Mouse (Mus musculus) forebrain, postnatal 0 days (tissue): Measurements from ENCODE around the gene Olfr463. TPM values are rescaled to one million over a fixed set of nuclear protein-coding genes. Genes with fewer than 3 reads are reported as not detected.
"Not testable (repeated sequence)": the region's sequence is repeated elsewhere in the genome, so short reads cannot be mapped to it uniquely, and the experiment has no call there.

Experiments used
- ATAC-seq: fragments of 200-750 bp; cut with Nextera tagmentation; 2 replicates; pipeline ENCODE4 v1.8.0; 2017; ENCODE audit warnings: mild to moderate bottlenecking, moderate library complexity
- DNase-seq: peaks from one replicate; pipeline ENCODE4 v3.0.0-alpha.2; 2015
- H3K27ac ChIP-seq: fragments of 300-500 bp; sonication (generic); 2 replicates; pipeline ENCODE4 v1.5.1; 2014; ENCODE audit warnings: low read depth, mild to moderate bottlenecking, antibody characterized with exemption, low read length, moderate library complexity, mixed read lengths
- H3K27me3 ChIP-seq: fragments of 300-500 bp; sonication (generic); 2 replicates; pipeline ENCODE4 v1.6.1; 2014; ENCODE audit warnings: mild to moderate bottlenecking, low read length, mixed read lengths; ENCODE audit not compliant: insufficient read depth
- H3K36me3 ChIP-seq: fragments of 300-500 bp; sonication (generic); 2 replicates; pipeline ENCODE4 v1.6.1; 2014; ENCODE audit warnings: mild to moderate bottlenecking, moderate library complexity; ENCODE audit not compliant: insufficient read depth
- H3K4me1 ChIP-seq: fragments of 300-500 bp; sonication (generic); 2 replicates; pipeline ENCODE4 v1.6.1; 2014; ENCODE audit warnings: antibody characterized with exemption; ENCODE audit not compliant: insufficient read depth
- H3K4me2 ChIP-seq: fragments of 300-500 bp; sonication (generic); 2 replicates; pipeline ENCODE4 v1.6.1; 2014; ENCODE audit warnings: low read depth, mild to moderate bottlenecking, moderate library complexity
- H3K4me3 ChIP-seq: fragments of 300-500 bp; sonication (generic); 2 replicates; pipeline ENCODE4 v1.5.1; 2014; ENCODE audit warnings: low read depth, low read length, mixed read lengths
- H3K9ac ChIP-seq: fragments of 300-500 bp; sonication (generic); 2 replicates; pipeline ENCODE4 v1.6.1; 2014; ENCODE audit warnings: mild to moderate bottlenecking
- H3K9me3 ChIP-seq: fragments of 300-500 bp; sonication (generic); 2 replicates; pipeline ENCODE4 v1.6.1; 2016; ENCODE audit warnings: low read length
- CTCF ChIP-seq: sonication (generic); IDR thresholded peaks from 2 replicates; pipeline ENCODE4 v1.5.1; 2016; ENCODE audit warnings: antibody characterized with exemption, control low read depth, low read depth
- WGBS: fragments of 180-500 bp; shearing (Covaris S2); extraction: QIAGEN DNeasy Blood & Tissue Kit; methylation state at CpG from one replicate; pipeline ENCODE4 v1.1.7; 2014; 5-methylcytosine and 5-hydroxymethylcytosine counted together
- polyA plus RNA-seq: library from polyadenylated mRNA; unstranded; fragments of >200 nt; fragmentation: Nextera tagmentation; extraction: Ambion mirVana; gene quantifications from 2 replicates; pipeline ENCODE4 v1.2.1, GENCODE M21; 2015
- total RNA-seq: library from RNA; depleted of rRNA; stranded (reverse); fragments of >200 nt; gene quantifications from 2 replicates; pipeline ENCODE4 v1.2.3, GENCODE M21; 2014

Gene Olfr463
- total and polyA plus RNA-seq, 2 experiments from 2014 or later, result not detected

GRCm38 (mm10) chr11:87870096-87870495 lies 27.1 kb downstream of the Olfr463 start:
- Histone ChIP-seq H3K27me3 (no peaks in the 10 kb centered on the region), H3K4me1 (no peaks in the 10 kb centered on the region), H3K36me3 (no peaks in the 10 kb centered on the region), H3K4me3 (no peak overlapping the region), H3K9me3 (no peaks in the 10 kb centered on the region), H3K9ac (no peak overlapping the region), H3K27ac (no peak overlapping the region), H3K4me2 (no peak overlapping the region)
- ATAC-seq, result no peak
- no peak for DNase-seq
- WGBS, result 72% methylated on average over 2 of the region's 2 CpGs
- no peak for TF ChIP-seq CTCF

GRCm38 (mm10) chr11:87866891-87867290 lies 30.3 kb downstream of the Olfr463 start:
- H3K4me1 ChIP-seq, ATAC-seq, H3K4me2 ChIP-seq, H3K9ac ChIP-seq, H3K27ac ChIP-seq, DNase-seq, H3K36me3 ChIP-seq, H3K9me3 ChIP-seq, H3K27me3 ChIP-seq, H3K4me3 ChIP-seq: not testable (repeated sequence)
- 0 out of 2 replicates have a peak, but pooled peaks have one; percentile 5 for TF ChIP-seq CTCF
- 80% methylated on average over 1 of the region's 2 CpGs for WGBS

GRCm38 (mm10) chr11:87862805-87863204 lies 34.4 kb downstream of the Olfr463 start:
- no peak for ATAC-seq
- Histone ChIP-seq H3K9ac (no peak overlapping the region), H3K4me3 (no peak overlapping the region), H3K4me2 (no peak overlapping the region), H3K4me1 (no peaks in the 10 kb centered on the region), H3K27ac (no peak overlapping the region), H3K27me3 (no peaks in the 10 kb centered on the region), H3K36me3 (peaks cover 9% of the 10 kb centered on the region; the same call in 1 of the 2 replicates), H3K9me3 (no peaks in the 10 kb centered on the region)
- 93% methylated on average over 13 of the region's 13 CpGs for WGBS
- no peak for TF ChIP-seq CTCF
- DNase-seq, result no peak

GRCm38 (mm10) chr11:87860426-87860825 lies 36.8 kb downstream of the Olfr463 start:
- no peak overlapping the region for H3K27ac ChIP-seq
- TF ChIP-seq CTCF, result no peak
- no peaks in the 10 kb centered on the region for H3K9me3 ChIP-seq
- peaks cover 13% of the 10 kb centered on the region for H3K36me3 ChIP-seq
- no peaks in the 10 kb centered on the region for H3K4me1 ChIP-seq
- no peak for DNase-seq
- no peak overlapping the region for H3K4me3 ChIP-seq
- H3K9ac ChIP-seq, result no peak overlapping the region
- no peak overlapping the region for H3K4me2 ChIP-seq
- no peak for ATAC-seq
- 78% methylated on average over 9 of the region's 9 CpGs for WGBS
- H3K27me3 ChIP-seq, result no peaks in the 10 kb centered on the region

GRCm38 (mm10) chr11:87859273-87859672 lies 37.9 kb downstream of the Olfr463 start:
- DNase-seq, result no peak
- no peaks in the 10 kb centered on the region for H3K9me3 ChIP-seq
- no peak overlapping the region for H3K27ac ChIP-seq
- no peaks in the 10 kb centered on the region for H3K27me3 ChIP-seq
- no peak overlapping the region for H3K9ac ChIP-seq
- no peak overlapping the region for H3K4me2 ChIP-seq
- H3K4me3 ChIP-seq, result no peak overlapping the region
- H3K36me3 ChIP-seq, result peaks cover 13% of the 10 kb centered on the region
- no peak for TF ChIP-seq CTCF
- ATAC-seq, result no peak
- no peaks in the 10 kb centered on the region for H3K4me1 ChIP-seq
- WGBS, result 93% methylated on average over 11 of the region's 11 CpGs

GRCm38 (mm10) chr11:87854550-87854949 lies 42.6 kb downstream of the Olfr463 start:
- 88% methylated on average over 7 of the region's 7 CpGs for WGBS
- DNase-seq (no peak), ATAC-seq (no peak)
- Histone ChIP-seq H3K4me1 (peaks cover 9% of the 10 kb centered on the region; the same call in 1 of the 2 replicates), H3K4me2 (no peak overlapping the region), H3K27me3 (no peaks in the 10 kb centered on the region), H3K27ac (no peak overlapping the region), H3K9me3 (no peaks in the 10 kb centered on the region), H3K4me3 (no peak overlapping the region), H3K9ac (no peak overlapping the region), H3K36me3 (peaks cover 8% of the 10 kb centered on the region)
- TF ChIP-seq CTCF, result no peak

GRCm38 (mm10) chr11:87853597-87853954 lies 43.6 kb downstream of the Olfr463 start:
- DNase-seq (peak; percentile 63), ATAC-seq (peak; percentile 65)
- H3K36me3 ChIP-seq, result peaks cover 8% of the 10 kb centered on the region
- peak overlapping the region; percentile 59 for H3K9ac ChIP-seq
- no peak for TF ChIP-seq CTCF
- WGBS, result 26% methylated on average over 8 of the region's 8 CpGs
- H3K27me3 ChIP-seq, result no peaks in the 10 kb centered on the region
- peak overlapping the region; percentile 63 for H3K4me2 ChIP-seq
- H3K4me1 ChIP-seq, result peaks cover 9% of the 10 kb centered on the region; the same call in 1 of the 2 replicates
- no peaks in the 10 kb centered on the region for H3K9me3 ChIP-seq
- peak overlapping the region; percentile 58 for H3K4me3 ChIP-seq
- peak overlapping the region; percentile 82 for H3K27ac ChIP-seq
